Mouse (Mus musculus) left cerebral cortex, adult 18-20 months (tissue): ENCODE measurements around the gene Saxo1. TPM values are rescaled to one million over a fixed set of nuclear protein-coding genes. Genes with fewer than 3 reads are reported as not detected.

Experiments
- DNase-seq, 2 experiments: peaks; one replicate each; pipeline ENCODE4 v3.0.0; 2021 to 2022; ENCODE audit warnings: low spot score in 2 of 2, mixed read lengths in 1 of 2
- long read RNA-seq, 2 experiments: library from polyadenylated mRNA; stranded (forward); transcript quantifications; one replicate each; pipeline ENCODE4 v2.0.0; 2021
- total RNA-seq, 2 experiments: library from RNA; stranded (reverse); gene quantifications; 2 replicates each; pipeline ENCODE4 v1.2.3; 2021

The Saxo1 gene
- not detected for total RNA-seq
- long read RNA-seq, experiment 1: 0 reads
- long read RNA-seq, experiment 2: 0 reads

- DNase-seq: no peak
These were observed at the start of gene Saxo1 for GRCm38 (mm10) chr4:86558228-86558627. TSS of gene Saxo1 (minus strand) at chr4:86558328.

- no peak for DNase-seq
These were observed 33.2 kb upstream of the Saxo1 start for GRCm38 (mm10) chr4:86591304-86591703.

- no peak for DNase-seq
These were observed 30.1 kb upstream of the Saxo1 start for GRCm38 (mm10) chr4:86588236-86588635.

GRCm38 (mm10) chr4:86580591-86580990, 22.5 kb upstream of the Saxo1 start:
- no peak for DNase-seq

- DNase-seq: no peak
These were observed 21.9 kb upstream of the Saxo1 start for GRCm38 (mm10) chr4:86580056-86580455.

- DNase-seq: no peak
These were observed 18.6 kb upstream of the Saxo1 start for GRCm38 (mm10) chr4:86576630-86577225.

GRCm38 (mm10) chr4:86576120-86576541, 18.0 kb upstream of the Saxo1 start:
- peak; percentile 20 to 36 for DNase-seq

- peak; percentile 95 to 96 for DNase-seq
These were observed 17.3 kb upstream of the Saxo1 start, which contains the start of gene Rraga for GRCm38 (mm10) chr4:86575283-86575983. TSS of gene Rraga (plus strand) at chr4:86575668.

- DNase-seq: peak in 1 of 2 experiments; percentile 5
These were observed 16.8 kb upstream of the Saxo1 start for GRCm38 (mm10) chr4:86574939-86575282.

GRCm38 (mm10) chr4:86561061-86561460, 2.9 kb upstream of the Saxo1 start:
- no peak for DNase-seq

- DNase-seq: no peak
These were observed 878 bp upstream of the Saxo1 start for GRCm38 (mm10) chr4:86559006-86559405.

- no peak for DNase-seq
These were observed 757 bp downstream of the Saxo1 start for GRCm38 (mm10) chr4:86557371-86557770.

- peak in 1 of 2 experiments; percentile 12 for DNase-seq
These were observed 3.0 kb downstream of the Saxo1 start for GRCm38 (mm10) chr4:86555035-86555707.

- DNase-seq: no peak
These were observed 9.8 kb downstream of the Saxo1 start for GRCm38 (mm10) chr4:86548332-86548731.

GRCm38 (mm10) chr4:86545615-86546014, 12.5 kb downstream of the Saxo1 start:
- no peak for DNase-seq

GRCm38 (mm10) chr4:86543999-86544398, 14.1 kb downstream of the Saxo1 start:
- no peak for DNase-seq

- no peak for DNase-seq
These were observed 16.6 kb downstream of the Saxo1 start for GRCm38 (mm10) chr4:86541573-86541972.

GRCm38 (mm10) chr4:86538936-86539335, 19.2 kb downstream of the Saxo1 start:
- DNase-seq: no peak

- peak in 1 of 2 experiments; percentile 44 for DNase-seq
These were observed 20.2 kb downstream of the Saxo1 start for GRCm38 (mm10) chr4:86537972-86538371.

- no peak for DNase-seq
These were observed 24.0 kb downstream of the Saxo1 start for GRCm38 (mm10) chr4:86534091-86534481.

- no peak for DNase-seq
These were observed 24.6 kb downstream of the Saxo1 start for GRCm38 (mm10) chr4:86533406-86534090.

- DNase-seq: no peak
These were observed 29.0 kb downstream of the Saxo1 start for GRCm38 (mm10) chr4:86529161-86529560.
